Mouse (Mus musculus) thymus, adult 2 months (tissue): Measurements from ENCODE around the gene Slf1. TPM values are rescaled to one million over a fixed set of nuclear protein-coding genes. Genes with fewer than 3 reads are reported as not detected.

ENCODE experiments used
- DNase-seq: peaks from one replicate; pipeline ENCODE4 v3.0.0; 2021
- H3K27ac ChIP-seq: fragments of 200-500 bp; 2 replicates; pipeline ENCODE4 v1.5.1; 2012; ENCODE audit warnings: low read length, control low read depth; ENCODE audit not compliant: control insufficient read depth, insufficient read depth
- H3K27me3 ChIP-seq: fragments of 200-500 bp; 2 replicates; pipeline ENCODE4 v1.6.1; 2012; ENCODE audit warnings: mild to moderate bottlenecking, low read length, moderate library complexity, mixed read lengths; ENCODE audit not compliant: control insufficient read depth, insufficient read depth
- H3K36me3 ChIP-seq: fragments of 200-500 bp; 2 replicates; pipeline ENCODE4 v1.6.1; 2012; ENCODE audit warnings: mild to moderate bottlenecking, low read length, moderate library complexity; ENCODE audit not compliant: control insufficient read depth, insufficient read depth
- H3K4me1 ChIP-seq: fragments of 200-500 bp; replicated peaks from 2 replicates; pipeline ENCODE4 v1.6.1; 2012; ENCODE audit warnings: low read length; ENCODE audit not compliant: control insufficient read depth, insufficient read depth
- H3K4me3 ChIP-seq: fragments of 200-500 bp; 2 replicates; pipeline ENCODE4 v1.5.1; 2012; ENCODE audit warnings: mild to moderate bottlenecking, low read length, control low read depth, moderate library complexity; ENCODE audit not compliant: control insufficient read depth, insufficient read depth
- CTCF ChIP-seq: fragments of 200-500 bp; IDR thresholded peaks from 2 replicates; pipeline ENCODE4 v1.5.1; 2012; ENCODE audit warnings: mild to moderate bottlenecking, control low read depth, low read length, moderate library complexity, borderline replicate concordance; ENCODE audit not compliant: control insufficient read depth, poor library complexity, insufficient read depth; ENCODE audit errors: extremely low read depth
- POLR2A ChIP-seq: fragments of 200-500 bp; IDR thresholded peaks from 2 replicates; pipeline ENCODE4 v1.6.1; 2012; ENCODE audit warnings: mild to moderate bottlenecking, low read length, control low read depth, moderate library complexity; ENCODE audit not compliant: control insufficient read depth, poor library complexity, insufficient read depth; ENCODE audit errors: extremely low read depth
- WGBS: fragments of 180-500 bp; shearing (Covaris S2); methylation state at CpG from one replicate; pipeline ENCODE4 v1.1.7; 2018; 5-methylcytosine and 5-hydroxymethylcytosine counted together
- polyA plus RNA-seq: library from polyadenylated mRNA; depleted of rRNA; stranded (reverse); fragments of >200 nt; gene quantifications from 2 replicates; pipeline ENCODE4 v1.2.3, GENCODE M21; 2012; rRNA removed

Slf1 gene
- polyA plus RNA-seq, 1 experiment, result 8.1 TPM

GRCm38 (mm10) chr13:77029594-77029993 lies 105.7 kb downstream of the Slf1 start:
- TF ChIP-seq CTCF, result no peak
- no peak for TF ChIP-seq POLR2A
- no peaks in the 10 kb centered on the region for H3K36me3 ChIP-seq
- H3K27ac ChIP-seq, result no peak overlapping the region
- no peaks in the 10 kb centered on the region for H3K27me3 ChIP-seq
- 79% methylated on average over 5 of the region's 5 CpGs for WGBS
- no peak overlapping the region for H3K4me3 ChIP-seq
- no peaks in the 10 kb centered on the region for H3K4me1 ChIP-seq
- DNase-seq, result no peak

- no peak overlapping the region for H3K4me3 ChIP-seq
- H3K36me3 ChIP-seq, result no peaks in the 10 kb centered on the region
- no peaks in the 10 kb centered on the region for H3K27me3 ChIP-seq
- TF ChIP-seq CTCF, result no peak
- TF ChIP-seq POLR2A, result no peak
- DNase-seq, result no peak
- H3K27ac ChIP-seq, result no peak overlapping the region
- 90% methylated on average over 2 of the region's 2 CpGs for WGBS
- no peaks in the 10 kb centered on the region for H3K4me1 ChIP-seq
Measured at GRCm38 (mm10) chr13:77018851-77019250, 116.4 kb downstream of the Slf1 start.

GRCm38 (mm10) chr13:77003684-77004083 lies 131.6 kb downstream of the Slf1 start:
- Histone ChIP-seq H3K4me3 (no peak overlapping the region), H3K27me3 (no peaks in the 10 kb centered on the region), H3K36me3 (no peaks in the 10 kb centered on the region), H3K4me1 (no peaks in the 10 kb centered on the region), H3K27ac (no peak overlapping the region)
- 90% methylated on average over 1 of the region's 1 CpGs for WGBS
- TF ChIP-seq CTCF (no peak), POLR2A (no peak)
- no peak for DNase-seq

- Histone ChIP-seq H3K36me3 (no peaks in the 10 kb centered on the region), H3K4me1 (no peaks in the 10 kb centered on the region), H3K27me3 (no peaks in the 10 kb centered on the region), H3K27ac (no peak overlapping the region), H3K4me3 (no peak overlapping the region)
- WGBS, result 96% methylated on average over 3 of the region's 3 CpGs
- TF ChIP-seq CTCF (no peak), POLR2A (no peak)
- DNase-seq, result no peak
Measured at GRCm38 (mm10) chr13:77002628-77003027, 132.6 kb downstream of the Slf1 start.

Other genes with a start within 250 kb of the Slf1 start
- 0.20 and 0.35 TPM in 2 replicates for gene 2210408I21Rik, start 67 bp upstream of the Slf1 start, polyA plus RNA-seq